Mouse (Mus musculus): ENCODE results near the gene Gapvd1.

Gene Gapvd1

DNA sequence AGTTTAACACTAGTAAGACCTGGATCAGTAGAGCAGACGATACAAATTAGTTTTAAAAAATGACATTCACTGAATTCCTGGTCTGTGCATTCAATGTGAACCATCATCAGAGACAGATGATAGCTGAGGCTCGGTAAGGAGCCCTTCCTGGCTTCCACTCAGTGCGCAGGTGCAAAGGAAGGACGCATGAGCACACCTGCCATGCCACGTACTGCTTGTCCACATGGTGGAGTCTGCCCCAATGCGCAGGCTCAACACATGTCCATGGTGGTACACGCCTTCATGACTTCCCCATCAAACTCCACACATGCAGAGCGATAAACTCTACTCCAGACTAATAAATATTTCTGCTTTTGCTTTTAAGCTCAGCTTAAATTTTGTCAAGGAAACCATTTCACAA lies 78.0 kb downstream of the Gapvd1 start:
- ChIA-PET CTCF (interaction anchor here in 1 of 4 experiments (0.6 to 0.7 kb wide), 2 partner anchors 43 to 98 kb away, joined by 3 to 4 read pairs; no protein-coding TSS in a partner anchor), POLR2A (interaction anchor here in 2 of 4 experiments (0.8 to 1.5 kb wide), 4 partner anchors 35 to 95 kb away, joined by 3 to 6 read pairs (median 3); partner anchors contain the start of genes Hspa5 (in 2 of the 2) and Gapvd1 (in 1 of the 2))

- ChIA-PET CTCF (interaction anchor here in 3 of 4 experiments (0.6 to 1.8 kb wide), 4 partner anchors 28 to 434 kb away, joined by 3 to 6 read pairs (median 4); no protein-coding TSS in a partner anchor), POLR2A (interaction anchor here in 3 of 4 experiments (0.6 to 1.7 kb wide), 9 partner anchors 10 to 435 kb away, joined by 3 to 15 read pairs (median 3); partner anchors contain the start of genes Hspa5 (in 2 of the 3), Cntrl (in 1 of the 3) and Rabepk (in 1 of the 3))
These were observed 81.2 kb downstream of the Gapvd1 start for GRCm38 (mm10) chr2:34673846-34674245.

- ChIA-PET CTCF (interaction anchor here (0.5 to 2.2 kb wide), 27 partner anchors 12 to 1034 kb away, joined by 3 to 14 read pairs (median 4); partner anchors contain the start of genes Cntrl (in 2 of the 4), Gsn (in 1 of the 4), Hspa5 (in 1 of the 4) and Rabepk (in 1 of the 4)), POLR2A (interaction anchor here in 3 of 4 experiments (0.5 to 4.6 kb wide), 22 partner anchors 16 to 461 kb away, joined by 3 to 33 read pairs (median 4); partner anchors contain the start of genes Hspa5 (in 3 of the 3) and Rabepk (in 1 of the 3))
These were observed 83.5 kb downstream of the Gapvd1 start for GRCm38 (mm10) chr2:34671385-34672026.

- POLR2A ChIA-PET: interaction anchor here in 3 of 4 experiments (0.5 to 4.6 kb wide), 10 partner anchors 17 to 707 kb away, joined by 3 to 33 read pairs (median 4); partner anchors contain the start of gene Hspa5 (in 2 of the 3)
- CTCF ChIA-PET: interaction anchor here in 3 of 4 experiments (0.6 to 1.7 kb wide), 7 partner anchors 26 to 438 kb away, joined by 3 to 14 read pairs (median 4); partner anchors contain the start of gene Cntrl (in 1 of the 3)
These were observed 84.6 kb downstream of the Gapvd1 start for GRCm38 (mm10) chr2:34670470-34670869.

DNA sequence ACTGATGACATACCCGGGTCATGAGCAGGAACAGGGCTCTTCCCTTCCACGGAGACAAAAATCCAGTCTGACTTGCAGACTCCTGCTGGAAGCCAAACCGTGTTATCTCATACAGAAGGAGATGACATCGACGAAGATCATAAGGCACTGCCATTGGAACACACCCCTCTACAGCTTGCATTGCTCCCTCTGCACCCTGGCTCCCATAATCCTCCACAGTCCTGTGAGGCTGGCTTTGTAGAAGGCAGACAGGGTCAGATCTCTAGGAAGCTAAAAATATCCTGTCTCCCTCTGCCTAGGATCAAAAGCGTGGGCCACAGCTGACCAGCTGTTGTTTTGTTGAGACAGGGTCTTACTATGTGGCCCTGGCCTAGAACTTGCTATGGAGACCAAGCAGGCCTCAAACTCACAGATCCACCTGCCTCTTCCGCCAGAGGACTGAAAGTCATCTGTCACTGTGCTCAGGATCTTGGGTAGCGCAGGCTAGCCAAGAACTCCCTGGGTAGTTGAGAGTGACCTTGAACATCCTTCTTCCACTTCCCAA lies 85.8 kb downstream of the Gapvd1 start:
- CTCF ChIA-PET: interaction anchor here in 2 of 4 experiments (1.1 to 1.3 kb wide), 3 partner anchors 25 to 30 kb away, joined by 3 to 5 read pairs (median 4); no protein-coding TSS in a partner anchor

DNA sequence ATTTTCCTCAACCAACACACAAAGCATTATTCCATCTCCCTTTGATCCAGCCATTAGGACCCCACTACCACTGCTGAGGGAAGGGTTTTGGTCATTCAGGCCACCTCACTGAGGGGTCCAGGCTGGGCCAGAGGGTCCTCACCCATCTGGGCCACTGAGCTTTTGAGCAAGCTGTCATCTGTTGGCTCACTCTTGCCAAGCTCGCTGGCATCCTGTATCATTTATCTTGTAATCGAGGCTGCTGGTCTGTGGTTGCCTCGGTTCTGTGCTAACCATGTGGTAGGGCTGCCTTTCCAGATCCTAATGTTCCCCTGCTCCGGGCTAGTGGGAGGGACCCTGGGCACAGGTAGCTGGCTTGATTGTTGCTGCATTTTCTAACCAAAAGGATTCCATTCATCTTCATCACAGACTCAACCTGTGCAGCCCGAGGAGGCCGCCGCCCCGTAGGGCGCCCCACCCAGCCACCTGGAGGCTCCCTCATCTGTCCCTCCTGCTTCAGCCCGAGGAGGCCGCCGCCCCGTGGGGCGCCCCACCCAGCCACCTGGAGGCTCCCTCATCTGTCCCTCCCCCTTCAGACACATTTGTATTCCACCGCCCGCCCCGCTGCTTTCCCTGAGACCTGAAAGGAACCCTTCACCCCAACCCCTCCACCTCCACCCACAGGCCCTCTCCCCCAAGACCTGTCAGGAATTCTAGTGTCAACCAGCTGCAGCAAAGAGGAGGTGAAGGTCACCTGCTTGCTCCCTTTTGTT lies 86.4 kb downstream of the Gapvd1 start:
- POLR2A ChIA-PET: interaction anchor here in 3 of 4 experiments (0.8 to 4.6 kb wide), 14 partner anchors 10 to 131 kb away, joined by 3 to 33 read pairs (median 5); partner anchors contain the start of genes Hspa5 (in 3 of the 3), Gapvd1 (in 2 of the 3) and Rabepk (in 1 of the 3)
- CTCF ChIA-PET: interaction anchor here in 2 of 4 experiments (1.1 to 1.3 kb wide), 3 partner anchors 23 to 29 kb away, joined by 3 to 7 read pairs (median 4); no protein-coding TSS in a partner anchor

More for the DNA sequence above, 85.8 kb downstream of the Gapvd1 start:
- POLR2A ChIA-PET: interaction anchor here in 2 of 4 experiments (0.8 to 4.6 kb wide), 11 partner anchors 9 to 131 kb away, joined by 3 to 33 read pairs (median 4); partner anchors contain the start of genes Gapvd1 (in 2 of the 2), Hspa5 (in 2 of the 2) and Rabepk (in 1 of the 2)

- POLR2A ChIA-PET: interaction anchor here in 3 of 4 experiments (0.7 to 4.6 kb wide), 8 partner anchors 10 to 132 kb away, joined by 3 to 33 read pairs (median 5); partner anchors contain the start of genes Hspa5 (in 3 of the 3) and Rabepk (in 1 of the 3)
- CTCF ChIA-PET: interaction anchor here in 2 of 4 experiments (0.7 to 1.1 kb wide), 2 partner anchors 23 to 44 kb away, joined by 3 to 7 read pairs; no protein-coding TSS in a partner anchor
These were observed 87.2 kb downstream of the Gapvd1 start for GRCm38 (mm10) chr2:34667820-34668219.

- CTCF ChIA-PET: interaction anchor here in 2 of 4 experiments (0.5 to 0.6 kb wide), 2 partner anchors 196 to 751 kb away, joined by 3 to 8 read pairs; no protein-coding TSS in a partner anchor
- POLR2A ChIA-PET: interaction anchor here in 3 of 4 experiments (1.0 to 3.7 kb wide), 4 partner anchors 19 to 124 kb away, joined by 4 to 25 read pairs (median 11); partner anchors contain the start of gene Hspa5 (in 3 of the 3)
These were observed 107.6 kb downstream of the Gapvd1 start for GRCm38 (mm10) chr2:34647410-34647809.

DNA sequence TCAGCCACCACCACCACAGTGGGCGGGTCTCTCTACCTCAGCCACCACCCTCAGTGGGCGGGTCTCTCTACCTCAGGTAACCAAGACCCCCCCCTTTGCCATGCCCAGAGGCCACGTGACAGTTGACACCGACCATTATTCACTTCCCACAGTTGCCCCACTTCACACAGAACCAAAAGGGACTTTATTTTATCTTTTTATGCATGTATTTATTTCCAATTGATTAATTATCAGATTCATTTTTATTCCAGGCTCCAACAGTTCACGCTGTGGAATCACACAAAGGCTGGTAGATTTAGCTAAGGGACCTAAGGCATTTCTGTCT lies 108.5 kb downstream of the Gapvd1 start:
- ChIA-PET POLR2A (interaction anchor here in 3 of 4 experiments (0.6 to 3.7 kb wide), 15 partner anchors 8 to 297 kb away, joined by 3 to 25 read pairs (median 4); partner anchors contain the start of gene Hspa5 (in 2 of the 3)), CTCF (interaction anchor here in 2 of 4 experiments (0.6 to 2.7 kb wide), 3 partner anchors 11 to 673 kb away, joined by 3 to 13 read pairs (median 8); no protein-coding TSS in a partner anchor)

- ChIA-PET POLR2A (interaction anchor here (0.6 to 3.7 kb wide), 27 partner anchors 9 to 1515 kb away, joined by 3 to 25 read pairs (median 4); partner anchors contain the start of genes Hspa5 (in 2 of the 4) and Cntrl (in 1 of the 4)), CTCF (interaction anchor here in 2 of 4 experiments (0.6 to 2.7 kb wide), 11 partner anchors 11 to 1214 kb away, joined by 3 to 13 read pairs (median 5); no protein-coding TSS in a partner anchor)
These were observed 109.0 kb downstream of the Gapvd1 start for GRCm38 (mm10) chr2:34645851-34646540.

GRCm38 (mm10) chr2:34644571-34645526 lies 110.2 kb downstream of the Gapvd1 start:
- ChIA-PET POLR2A (interaction anchor here (0.5 to 3.7 kb wide), 45 partner anchors 8 to 1514 kb away, joined by 3 to 25 read pairs (median 4); partner anchors contain the start of genes Hspa5 (in 2 of the 4), Cntrl (in 1 of the 4) and Pbx3 (in 1 of the 4)), CTCF (interaction anchor here (0.5 to 2.7 kb wide), 44 partner anchors 9 to 1213 kb away, joined by 3 to 14 read pairs (median 4); no protein-coding TSS in a partner anchor)

GRCm38 (mm10) chr2:34642351-34642750 lies 112.7 kb downstream of the Gapvd1 start:
- CTCF ChIA-PET: interaction anchor here in 3 of 4 experiments (0.6 to 1.3 kb wide), 5 partner anchors 12 to 897 kb away, joined by 3 to 4 read pairs (median 3); no protein-coding TSS in a partner anchor
- POLR2A ChIA-PET: interaction anchor here in 2 of 4 experiments (0.6 to 2.2 kb wide), 5 partner anchors 10 to 129 kb away, joined by 3 to 6 read pairs (median 3); partner anchors contain the start of gene Hspa5 (in 1 of the 2)

DNA sequence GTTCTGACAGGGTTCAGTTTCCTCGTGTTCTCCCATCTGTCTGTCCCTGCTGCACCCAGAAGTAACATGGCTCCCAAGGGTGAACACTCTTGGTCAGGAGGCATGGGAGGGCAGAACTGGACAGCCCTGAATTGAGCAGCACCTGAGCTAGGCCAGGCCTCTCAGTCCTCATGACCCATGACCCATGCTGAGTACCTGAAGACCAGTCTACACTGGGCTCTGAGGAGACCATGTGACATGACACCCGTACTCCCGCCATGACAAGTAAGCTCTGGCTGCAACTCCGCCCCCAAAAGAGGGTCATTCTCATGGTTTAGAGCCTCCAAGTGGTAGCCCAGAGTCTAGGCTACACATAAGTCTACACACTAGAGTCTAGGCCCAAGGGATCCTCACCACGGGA lies 115.3 kb downstream of the Gapvd1 start:
- ChIA-PET CTCF (interaction anchor here in 3 of 4 experiments (0.6 to 2.5 kb wide), 20 partner anchors 12 to 1478 kb away, joined by 3 to 20 read pairs (median 3); no protein-coding TSS in a partner anchor), POLR2A (interaction anchor here in 3 of 4 experiments (0.6 to 2.1 kb wide), 13 partner anchors 12 to 1497 kb away, joined by 3 to 13 read pairs (median 6); partner anchors contain the start of genes Gapvd1 (in 1 of the 3) and Rbm18 (in 1 of the 3))

- CTCF ChIA-PET: interaction anchor here (0.6 to 2.5 kb wide), 22 partner anchors 11 to 1477 kb away, joined by 3 to 20 read pairs (median 3); no protein-coding TSS in a partner anchor
These were observed 115.9 kb downstream of the Gapvd1 start for GRCm38 (mm10) chr2:34638955-34639650.

More at GRCm38 (mm10) chr2:34638955-34639650, 115.9 kb downstream of the Gapvd1 start:
- POLR2A ChIA-PET: interaction anchor here in 3 of 4 experiments (0.6 to 1.1 kb wide), 15 partner anchors 11 to 1497 kb away, joined by 3 to 13 read pairs (median 3); partner anchors contain the start of genes Hspa5 (in 1 of the 3) and Rbm18 (in 1 of the 3)
